Mouse (Mus musculus) T-helper 2 cell (primary cell): ENCODE measurements at regions not wholly inside any gene's neighbourhood (a gene's known extent, or its start where the extent isn't known, plus 50 kb on each side); places are given as distances from the start of the nearest gene placed in this dataset.
"Not testable (repeated sequence)": the region's sequence is repeated elsewhere in the genome, so short reads cannot be mapped to it uniquely, and the experiment has no call there.

ENCODE experiments used
- in situ Hi-C: fragments of 300-600 bp; cut with MboI, MseI; formaldehyde crosslinking; loops from one replicate; pipeline ENCODE4 v1.15.1; 2025; ENCODE audit warnings: high pct_unique_total_duplicates

DNA sequence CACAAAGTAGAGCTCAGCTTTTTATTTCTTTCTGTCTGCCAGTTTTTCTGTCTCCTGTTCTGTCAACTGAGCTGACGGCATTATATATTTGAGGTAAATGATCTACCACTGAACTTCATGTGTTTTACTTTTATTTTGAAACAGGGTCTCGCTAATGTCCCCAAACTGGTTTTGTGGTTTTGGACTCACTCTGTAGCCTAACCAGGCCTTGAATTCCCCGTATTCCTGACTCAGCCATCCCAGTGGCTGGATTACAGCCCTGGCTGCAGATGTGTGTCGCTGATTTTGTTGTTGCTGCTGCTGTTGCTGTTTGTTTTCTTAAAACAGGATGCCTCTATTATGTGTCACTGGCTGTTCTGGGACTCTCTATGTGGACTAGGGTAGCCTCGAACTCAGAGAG is 317.3 kb upstream of the Irx1 start:
- in situ Hi-C loops: no loop called here

DNA sequence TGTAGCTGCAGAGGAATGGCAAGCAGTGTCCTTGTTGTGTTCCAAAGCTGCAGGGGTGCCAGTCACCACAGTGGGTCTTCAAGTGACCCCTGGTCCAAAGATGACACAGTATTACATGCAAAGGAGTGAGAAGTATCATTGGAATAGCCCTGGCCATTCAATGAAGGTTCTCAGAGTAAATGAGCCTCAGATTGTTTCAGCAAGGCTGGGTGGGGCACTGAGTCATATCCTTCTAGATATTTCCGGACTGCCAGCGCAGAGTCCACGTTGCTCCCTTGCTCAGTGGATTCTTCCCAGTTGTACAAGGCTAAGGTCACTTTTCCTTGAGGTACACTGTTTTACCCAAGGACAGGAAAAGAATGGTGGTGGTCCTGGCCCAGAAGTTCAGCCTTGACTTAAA is 319.2 kb upstream of the Irx1 start:
- in situ Hi-C loops: no loop called here

DNA sequence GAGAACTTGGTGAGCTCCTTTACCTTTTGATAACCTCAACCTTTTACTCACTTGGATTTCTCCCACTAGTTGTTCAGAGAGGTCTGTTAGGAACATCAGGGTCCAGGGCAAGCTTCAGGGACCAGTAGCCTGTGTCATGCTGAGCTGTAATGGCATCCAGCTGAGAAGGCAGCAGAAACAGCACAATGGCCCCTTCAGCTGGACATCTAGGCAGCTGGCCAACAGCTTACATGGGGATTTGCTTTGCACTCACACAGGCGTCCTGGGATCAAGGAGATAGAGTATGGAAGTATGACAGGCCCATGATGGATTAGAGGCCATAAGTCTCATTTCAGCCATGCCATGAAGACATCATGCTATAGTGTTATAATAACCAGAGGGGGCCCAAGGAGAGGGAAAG is 320.2 kb upstream of the Irx1 start:
- in situ Hi-C loops: no loop called here

DNA sequence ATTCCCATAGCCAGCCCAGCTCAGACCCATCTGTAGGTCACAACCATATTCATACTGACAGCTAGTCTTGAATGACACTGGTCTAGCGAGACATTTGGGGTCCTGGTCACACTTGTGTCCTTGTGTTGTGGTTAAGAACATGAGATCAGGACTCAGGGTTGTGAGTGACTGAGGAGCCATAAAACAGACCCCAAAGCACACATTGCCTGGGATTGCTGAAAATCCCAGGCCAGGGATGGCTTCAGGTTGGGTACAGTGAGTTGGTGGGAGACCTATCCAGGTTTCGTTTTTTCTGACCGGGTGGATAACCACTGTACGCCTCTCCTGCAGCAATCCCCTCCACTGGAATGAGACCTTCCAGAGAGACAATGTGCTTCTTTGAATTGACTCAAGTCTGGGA is 322.8 kb upstream of the Irx1 start:
- in situ Hi-C loops: no loop called here

DNA sequence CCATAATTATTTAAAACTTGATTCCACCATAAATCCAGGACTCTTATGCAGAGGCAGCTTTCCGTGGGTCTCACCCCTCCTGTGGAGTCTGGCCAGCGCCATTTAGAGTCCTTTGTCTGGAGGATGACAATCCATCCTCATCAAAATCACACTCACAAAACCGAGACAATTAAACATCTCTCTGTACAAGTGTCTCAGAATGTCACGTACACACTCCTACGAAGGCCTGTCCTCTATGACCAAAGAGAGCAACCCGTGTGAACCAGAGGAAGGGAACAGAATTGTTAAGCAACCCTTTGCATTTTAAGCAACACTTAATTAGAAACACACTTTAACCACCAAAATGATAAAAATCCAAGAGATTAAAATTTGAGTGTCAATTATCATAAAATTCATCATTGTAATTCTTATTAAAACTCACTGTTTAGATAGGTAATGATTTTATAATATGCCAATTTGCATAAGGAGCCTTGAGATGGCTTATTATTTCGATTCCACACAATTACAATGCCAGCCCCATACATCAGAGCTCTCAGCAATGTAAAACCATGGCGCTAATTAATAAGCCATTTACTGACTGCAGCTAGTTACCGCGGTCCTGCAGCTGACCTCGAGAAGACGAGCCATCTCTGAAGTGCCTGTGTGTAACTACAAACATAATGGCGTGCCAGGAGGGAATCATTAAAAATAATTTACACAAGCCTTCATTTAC is 325.0 kb upstream of the Irx1 start:
- in situ Hi-C loops: no loop called here

DNA sequence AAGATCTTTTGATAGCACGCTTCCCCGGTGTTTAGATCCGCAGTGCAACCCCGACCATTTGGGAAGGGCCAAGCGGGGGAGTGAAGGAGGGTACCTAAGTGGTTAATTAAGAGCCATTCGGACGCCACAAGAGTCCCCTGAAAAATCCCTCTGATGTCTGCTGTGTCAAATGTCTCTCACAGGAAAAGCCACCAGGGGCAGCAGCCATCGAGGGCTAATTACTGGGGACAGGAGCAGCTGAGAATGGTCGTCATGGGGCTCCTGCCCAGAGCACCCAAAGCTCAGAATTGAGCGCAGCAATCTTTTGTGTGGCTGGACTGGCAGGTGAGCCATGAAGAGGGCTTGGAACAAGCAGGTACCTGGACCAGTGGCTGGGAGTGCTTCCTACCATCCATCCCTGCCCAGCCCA is 325.6 kb upstream of the Irx1 start:
- in situ Hi-C loops: no loop called here

DNA sequence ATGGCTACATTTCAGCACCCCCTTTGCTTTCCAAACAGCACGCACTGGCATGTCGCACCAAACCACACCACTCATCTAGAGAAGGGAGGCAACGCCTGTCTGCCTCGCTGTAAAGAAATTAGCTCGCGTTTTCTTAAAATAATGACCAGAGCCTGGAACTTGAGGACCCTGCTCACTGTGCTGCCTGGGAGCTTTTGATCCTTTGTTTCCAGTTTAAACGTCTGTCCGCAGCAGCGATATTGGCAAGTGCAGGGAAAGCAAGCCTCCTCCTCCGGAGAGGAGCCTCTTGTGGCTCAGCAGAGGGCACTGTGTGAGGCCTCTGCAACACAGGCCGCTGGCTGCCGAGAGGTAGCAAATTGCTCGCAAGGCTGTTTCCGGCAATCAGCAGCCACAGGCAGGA is 328.8 kb upstream of the Irx1 start:
- in situ Hi-C loops: no loop called here

DNA sequence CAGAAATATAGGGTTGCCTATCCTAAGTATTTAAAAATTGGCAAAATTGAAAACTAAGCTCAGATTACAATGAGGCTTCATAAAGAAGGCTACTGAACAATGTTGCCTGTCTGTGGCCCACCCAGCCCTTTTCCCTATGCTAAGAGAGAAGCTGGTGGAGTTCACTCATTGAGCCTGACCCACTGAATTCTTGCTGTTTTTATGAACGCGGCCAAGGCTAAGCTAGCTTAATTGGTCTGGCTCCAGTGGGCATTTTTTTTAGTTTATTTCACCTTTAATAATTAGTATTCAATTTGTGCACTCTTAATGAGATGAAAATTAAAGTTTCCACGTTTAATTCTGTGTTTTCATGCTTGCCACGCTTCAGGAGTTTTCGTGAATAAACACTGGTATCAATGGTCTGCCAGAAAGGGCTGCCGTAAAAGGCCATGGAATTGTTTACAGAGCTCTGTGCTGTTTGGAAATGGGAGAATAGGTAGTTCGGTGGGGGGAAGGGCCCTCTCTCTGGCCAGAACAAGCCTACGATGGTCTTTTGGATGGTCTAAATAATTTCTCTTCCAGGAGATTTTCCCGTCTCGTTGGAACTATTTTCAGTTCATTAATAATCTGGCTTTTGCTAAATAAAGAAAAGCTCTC is 329.7 kb upstream of the Irx1 start:
- in situ Hi-C loops: no loop called here

DNA sequence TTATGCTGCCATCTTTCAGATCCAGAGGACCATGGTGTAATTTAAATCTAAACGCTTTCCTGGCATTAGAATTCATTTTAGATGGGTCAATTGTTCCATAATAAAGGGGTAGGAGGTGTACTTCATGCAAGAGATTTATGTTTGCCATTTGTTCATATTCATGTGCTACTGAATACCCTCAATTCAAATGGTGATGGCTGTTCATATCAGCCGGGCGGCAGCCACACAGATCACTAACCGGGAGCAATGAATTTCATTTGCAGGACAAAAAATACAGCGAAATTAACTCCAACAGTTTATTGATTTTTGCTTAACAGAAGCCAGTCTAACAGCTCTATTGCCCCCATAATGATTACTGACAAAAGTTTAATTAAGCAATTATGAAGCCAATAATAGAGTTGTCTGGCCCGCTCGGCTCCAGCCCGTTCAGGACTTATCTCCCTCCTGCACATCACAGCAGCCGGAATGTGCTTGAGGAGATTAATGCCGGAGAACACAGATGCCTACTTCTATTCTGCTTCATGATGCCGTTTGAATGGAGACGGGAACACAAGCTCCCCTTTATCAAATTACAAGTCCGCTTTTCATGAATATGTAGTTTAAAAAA is 330.3 kb upstream of the Irx2 start:
- in situ Hi-C loops: no loop called here

DNA sequence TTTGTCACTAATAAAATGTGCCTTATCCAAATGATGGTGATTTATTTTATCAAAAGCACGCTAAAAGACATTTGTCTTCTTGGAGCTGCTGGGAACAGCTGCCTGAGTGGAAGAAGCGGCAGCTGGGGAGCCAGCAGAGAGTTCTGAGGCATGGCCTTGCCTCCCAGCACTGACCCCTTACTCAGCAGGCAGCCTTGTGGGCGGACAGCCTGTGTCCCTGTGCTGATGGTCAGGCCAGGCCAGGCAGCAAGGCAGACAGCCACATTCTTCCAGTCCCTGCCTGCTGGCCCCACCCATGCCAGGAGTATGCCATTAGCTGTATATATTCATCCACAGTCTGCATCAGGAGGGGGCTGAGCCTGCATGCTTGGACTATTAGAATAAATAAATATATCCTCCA is 329.0 kb upstream of the Irx2 start:
- in situ Hi-C loops: no loop called here

DNA sequence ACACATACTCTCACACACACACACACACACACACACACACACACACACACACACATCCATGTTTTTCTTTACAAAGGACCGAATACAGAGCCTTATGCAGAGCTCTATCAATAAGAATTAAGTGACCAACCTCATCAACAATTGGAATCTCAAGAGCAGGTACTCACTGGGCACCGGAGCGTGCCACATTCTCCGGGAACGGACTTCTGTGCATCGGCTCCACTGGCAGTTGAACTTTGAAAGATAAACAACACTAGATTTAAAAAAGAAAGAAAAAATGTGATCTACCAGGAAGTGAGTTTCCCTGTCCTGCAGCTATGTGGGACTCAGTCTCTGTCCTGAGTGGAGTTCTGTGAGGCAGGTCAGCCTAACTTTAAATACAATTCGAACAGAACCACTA is 327.5 kb upstream of the Irx2 start:
- in situ Hi-C loops: no loop called here

DNA sequence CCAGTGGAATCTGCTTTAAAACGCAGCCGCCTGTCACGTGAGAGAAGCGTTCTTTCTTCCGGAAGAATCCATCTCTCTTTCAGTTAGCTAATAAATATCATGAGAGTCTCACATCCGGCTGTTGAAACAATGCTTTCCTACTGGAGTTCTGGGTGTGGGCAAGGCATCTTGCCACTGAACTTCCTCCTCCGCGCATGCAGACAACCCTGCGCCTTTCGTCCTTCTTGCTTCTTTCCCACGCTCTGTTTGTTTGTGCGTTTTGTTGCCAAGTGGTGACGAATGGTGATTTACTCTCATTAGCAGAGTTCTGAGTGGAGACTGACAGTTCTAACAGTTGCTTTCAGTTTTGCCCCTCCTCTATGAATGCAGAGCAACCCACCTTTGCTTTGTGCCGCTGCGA is 326.8 kb upstream of the Irx2 start:
- in situ Hi-C loops: no loop called here

DNA sequence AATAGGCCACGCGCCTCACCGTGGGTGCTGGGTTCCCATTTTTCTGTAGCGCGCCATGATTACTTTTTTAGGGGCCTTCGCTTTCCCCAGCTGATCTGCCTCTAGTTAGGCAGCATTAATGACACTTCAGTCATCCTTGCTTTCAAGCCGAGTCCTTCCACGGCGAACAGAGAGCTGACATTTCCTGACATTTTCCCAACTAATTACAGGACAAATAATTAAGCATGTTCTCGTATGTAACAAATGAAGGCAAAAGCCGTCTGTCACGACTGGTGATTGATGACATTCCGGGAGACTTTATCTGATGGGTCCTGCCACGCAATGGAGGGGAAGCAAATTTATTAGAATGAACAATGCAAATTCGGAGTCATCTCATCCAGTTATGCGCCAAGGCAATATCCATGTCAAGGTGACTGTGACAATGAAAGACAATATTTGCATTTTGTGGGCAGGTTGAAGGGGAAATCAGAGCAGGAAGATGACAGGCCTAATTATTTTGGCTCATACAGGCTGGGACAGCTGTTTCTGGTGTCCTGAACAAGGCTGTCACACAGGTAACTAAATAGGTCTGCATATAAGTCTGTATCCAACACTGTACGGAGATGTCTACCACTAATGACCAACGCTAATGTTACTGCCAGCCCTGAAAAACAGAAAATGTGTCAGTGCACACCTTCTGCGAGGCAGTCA is 326.0 kb upstream of the Irx2 start:
- in situ Hi-C loops: no loop called here

DNA sequence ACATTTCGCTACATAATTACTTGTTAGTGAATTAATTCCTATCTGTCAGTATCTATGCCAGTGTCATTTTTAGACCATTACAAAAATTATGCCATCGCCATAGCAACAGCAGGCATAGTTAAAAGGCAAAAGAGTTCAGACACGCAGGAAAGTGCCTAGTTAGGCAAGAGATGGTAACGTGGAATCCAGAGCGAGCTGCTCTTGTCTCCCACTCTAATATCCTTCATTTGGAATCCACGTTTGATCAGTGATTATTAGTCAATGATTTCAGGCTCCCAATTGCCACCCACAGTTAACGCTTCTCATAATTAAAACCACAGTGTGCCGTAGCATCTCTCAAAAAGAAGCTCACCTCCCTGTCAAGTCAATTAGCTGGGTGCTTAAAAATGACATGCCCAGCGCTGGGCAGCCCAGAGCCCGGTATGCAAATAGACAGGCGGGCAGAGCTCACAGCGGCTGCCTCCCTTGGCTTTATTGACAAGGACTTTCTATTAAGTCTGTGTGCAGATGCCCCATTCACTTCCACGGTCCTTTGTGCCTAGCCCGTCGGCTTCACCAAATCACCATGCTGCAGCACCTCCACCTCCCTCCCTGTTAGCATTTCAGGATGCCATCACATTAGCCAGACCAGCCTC is 325.4 kb upstream of the Irx2 start:
- in situ Hi-C loops: no loop called here

DNA sequence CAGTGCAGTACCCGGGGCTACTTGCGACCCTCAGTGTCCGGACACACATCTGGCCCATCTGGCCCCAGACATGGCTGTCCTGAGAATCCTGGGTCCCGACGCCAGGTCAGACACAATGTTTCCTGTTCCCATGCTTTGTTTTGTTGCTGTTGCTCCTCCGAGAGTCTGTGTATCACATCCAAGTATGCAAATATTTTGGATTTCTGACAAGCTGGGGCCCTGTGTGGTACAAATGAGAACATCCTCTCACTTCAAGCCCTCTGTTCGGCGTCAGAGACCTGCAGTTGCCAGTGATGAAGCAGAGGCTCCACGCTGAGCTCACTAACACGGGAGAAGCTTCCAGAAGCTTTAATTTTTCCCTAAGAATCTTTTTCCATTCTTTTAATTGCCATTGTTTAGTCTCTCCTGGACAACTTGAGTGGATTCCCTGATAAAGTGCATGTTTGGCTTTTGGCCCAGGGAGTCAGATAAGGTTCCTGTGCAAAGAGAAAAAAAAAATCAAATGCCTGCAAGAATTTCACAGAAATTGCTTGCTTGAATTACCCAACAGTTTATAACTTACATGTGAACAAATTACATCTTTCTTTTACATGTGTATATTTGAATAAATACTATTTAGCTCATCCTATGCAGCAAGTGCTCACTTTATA is 304.5 kb upstream of the Irx2 start:
- in situ Hi-C loops: no loop called here

DNA sequence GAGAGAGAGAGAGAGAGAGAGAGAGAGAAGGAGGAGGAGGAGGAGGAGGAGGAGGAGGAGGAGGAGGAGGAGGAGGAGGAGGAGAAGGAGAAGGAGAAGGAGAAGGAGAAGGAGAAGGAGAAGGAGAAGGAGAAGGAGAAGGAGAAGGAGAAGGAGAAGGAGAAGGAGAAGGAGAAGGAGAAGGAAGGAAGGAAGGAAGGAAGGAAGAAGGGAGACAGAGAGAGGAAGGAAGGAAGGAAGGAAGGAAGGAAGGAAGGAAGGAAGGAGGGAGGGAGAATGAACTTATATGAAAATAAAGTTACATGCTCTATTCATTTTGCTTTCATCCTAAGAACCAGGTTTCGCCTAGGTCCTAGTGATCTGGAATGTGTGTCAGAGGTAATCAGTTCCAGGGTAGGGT is 302.4 kb upstream of the Irx2 start:
- in situ Hi-C loops: not testable (repeated sequence)

DNA sequence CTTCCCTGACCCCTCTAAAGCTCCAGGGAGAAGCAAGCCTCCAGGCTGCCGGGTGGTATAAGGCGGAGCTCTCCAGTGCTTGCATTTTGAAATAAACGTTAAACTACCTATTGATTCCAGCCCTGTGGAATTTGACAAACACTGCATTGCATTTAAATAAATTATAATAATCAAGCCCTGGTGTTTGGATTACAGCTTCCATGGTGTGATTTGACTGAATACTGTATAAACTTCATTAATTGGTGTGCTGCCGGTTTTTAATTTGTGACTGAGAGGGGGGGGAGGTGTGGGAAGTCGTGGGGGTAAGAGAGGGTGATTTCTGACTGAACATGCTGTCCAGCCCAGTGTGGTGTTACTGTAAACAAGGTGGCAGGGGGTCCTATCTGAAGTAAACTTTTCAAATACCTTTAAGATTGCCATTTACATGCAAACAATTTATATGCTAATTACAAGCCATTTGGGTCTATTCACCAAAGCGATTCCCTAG is 282.9 kb upstream of the Irx2 start:
- in situ Hi-C loops: no loop called here

DNA sequence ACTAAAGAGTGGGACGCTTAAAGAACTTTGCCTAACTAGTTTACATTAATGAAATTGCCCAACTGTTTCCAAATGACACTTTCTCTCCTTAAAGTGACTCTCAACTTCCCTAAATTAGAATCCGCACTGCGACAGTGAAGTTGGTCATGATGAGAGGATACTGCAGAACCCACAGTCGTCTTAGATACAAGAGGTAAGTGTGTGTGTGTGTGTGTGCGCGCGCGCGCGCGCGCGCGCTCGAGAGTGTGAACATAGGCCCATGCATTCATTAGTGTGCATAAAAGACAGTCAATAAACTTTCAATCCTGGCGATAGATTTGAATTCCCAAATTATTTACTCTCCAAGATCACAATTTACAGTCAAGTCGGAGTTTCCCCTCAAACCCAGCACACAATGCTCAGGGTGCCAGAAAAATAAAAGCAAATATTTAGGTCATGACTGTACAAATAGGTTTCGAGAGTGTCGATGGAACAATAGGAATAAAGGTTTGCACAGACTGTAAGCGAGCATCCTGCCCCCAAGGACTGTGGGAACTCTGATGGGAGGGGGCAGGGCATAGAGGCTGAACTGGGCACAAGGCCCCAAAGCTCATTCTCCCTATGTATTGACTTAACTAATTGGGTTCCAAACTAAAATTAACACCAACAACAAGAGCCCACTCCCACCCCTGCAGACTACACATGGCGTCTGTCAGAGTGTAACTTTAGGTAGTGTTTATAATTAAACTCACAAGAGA is 282.2 kb upstream of the Irx2 start:
- in situ Hi-C loops: no loop called here

DNA sequence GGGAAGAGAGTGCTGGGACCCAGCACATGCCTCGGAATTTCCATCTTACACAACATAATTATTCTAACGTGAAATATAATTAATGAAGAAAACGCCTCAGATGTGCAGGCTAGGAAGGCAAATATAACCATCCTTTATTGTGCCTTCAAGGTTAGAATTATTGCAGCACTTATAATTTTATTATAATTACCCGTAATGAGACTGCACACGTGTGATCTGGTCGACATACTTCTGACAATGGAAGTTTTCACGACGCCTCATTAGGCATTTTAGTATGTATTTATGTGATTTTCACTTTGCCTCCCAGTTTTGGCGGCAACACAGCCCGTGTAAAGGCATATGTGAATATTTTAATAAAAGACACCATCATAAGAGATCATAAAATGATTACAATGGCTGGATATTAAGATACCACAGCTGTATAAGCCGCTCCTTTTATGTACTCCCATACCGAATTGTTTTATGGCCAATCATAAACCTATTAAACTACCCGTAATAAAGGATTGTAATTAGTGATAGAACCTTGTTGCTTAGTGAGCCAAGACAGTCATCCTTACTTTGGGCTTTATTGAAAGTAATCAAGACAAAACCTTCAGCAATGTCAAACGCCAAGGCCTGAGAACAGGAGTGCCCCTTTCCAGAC is 281.6 kb upstream of the Irx2 start:
- in situ Hi-C loops: no loop called here

DNA sequence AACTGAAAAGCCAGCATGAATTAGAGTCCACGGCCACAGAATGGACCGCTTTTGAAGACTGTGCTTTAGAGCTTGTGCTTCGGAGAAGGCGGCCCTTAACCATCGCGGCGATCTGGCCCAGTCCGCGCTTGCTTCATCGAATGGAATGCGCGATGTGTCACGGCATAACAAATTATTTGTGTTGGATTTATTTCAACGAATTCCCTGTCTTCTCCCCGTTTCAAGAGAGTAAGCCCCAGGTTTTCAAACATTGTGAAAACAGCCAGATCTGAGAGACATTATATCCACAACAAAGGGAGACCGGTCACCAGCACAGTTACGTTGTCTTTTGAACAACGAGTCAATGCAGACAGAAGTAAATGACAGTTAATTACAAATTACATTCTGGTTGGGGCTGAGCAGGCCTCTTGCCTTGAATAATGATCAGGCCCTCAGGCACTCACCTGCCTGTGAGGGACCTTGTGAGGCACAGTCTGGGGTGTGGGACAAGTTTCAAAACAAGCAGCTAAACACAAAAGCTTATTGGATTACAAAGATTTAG is 275.9 kb upstream of the Irx2 start:
- in situ Hi-C loops: no loop called here
